21 mouse cellular contexts compared by ENCODE assay signal in the genomic region with DNA sequence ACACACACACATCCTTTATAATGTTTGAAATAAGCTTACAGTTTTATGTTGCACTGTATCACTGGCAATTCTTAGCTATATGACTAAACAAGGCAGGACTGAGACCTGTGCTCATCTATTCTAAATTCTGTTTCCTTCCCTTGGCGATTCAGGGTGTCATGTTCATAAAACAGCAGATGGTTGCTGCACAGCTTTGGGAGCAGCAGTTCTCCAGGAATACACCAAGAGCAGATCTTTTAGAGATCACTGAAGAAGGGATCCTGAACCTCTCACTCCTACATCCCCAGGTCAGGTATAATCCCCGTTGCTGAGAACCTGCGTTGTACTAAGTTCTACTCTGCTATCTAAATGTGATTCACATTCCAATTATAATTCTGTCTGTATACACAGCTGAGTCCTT.
DNase-seq lines count a peak whose midpoint lies in the region; ATAC-seq and TF ChIP-seq lines count a peak whose summit lies in the region.
"Had no signal": no experiment of that assay in that cellular context is flagged by ENCODE, and none has a peak within 500 bp of the region (broad histone marks: within the 10 kb centered on the region; RNA-seq: fewer than 3 reads in every experiment).

No protein-coding gene starts in this region.

- H3K27ac ChIP-seq in layer of hippocampus, adult 2 months, result peak overlapping the region; percentile 7; the same call in 1 of the 2 replicates
- H3K27ac ChIP-seq in left cerebral cortex, adult 2 months, result peak overlapping the region; percentile 61

- intact Hi-C loops in left cerebral cortex, adult 2 months (cut with DNase I), result no loop called here

- no peak overlapping the region for H3K4me3 ChIP-seq in layer of hippocampus, adult 2 months
- no peak overlapping the region for H3K4me3 ChIP-seq in left cerebral cortex, adult 2 months

- no peak for TF ChIP-seq CTCF in layer of hippocampus, adult 2 months (conservative IDR thresholded peaks at IDR 0.05)
- no peak for TF ChIP-seq CTCF in left cerebral cortex, adult 2 months (IDR thresholded peaks at IDR 0.05)

- ATAC-seq in frontal cortex, adult (ENCODE audit: low TSS enrichment), result peak; percentile 91
- ATAC-seq: activated CD4-positive, CD25-positive, alpha-beta regulatory T cell, adult 4 months; CD4-positive, CD25-positive, alpha-beta regulatory T cell, adult 4 months; Patski had no signal

- no peak for DNase-seq in frontal cortex, postnatal 25 days (ENCODE audit: low spot score in 2 of 2)
- DNase-seq in layer of hippocampus, adult 2 months (ENCODE audit: low spot score in 2 of 2), result no peak
- no peak for DNase-seq in layer of hippocampus, adult 9-10 months (ENCODE audit: low spot score)
- no peak for DNase-seq in left cerebral cortex, adult 2 months (ENCODE audit: extremely low spot score in 1 of 2, low spot score in 2 of 2)
- DNase-seq in left cerebral cortex, adult 9 months (ENCODE audit: low spot score in 2 of 2), result no peak
- DNase-seq in brain, adult 2 months (ENCODE audit: low read depth, low spot score), result peak; percentile 70
- no peak for DNase-seq in thymus, postnatal 0 days (ENCODE audit: low spot score)
- DNase-seq: adrenal gland, adult 2 months; adrenal gland, adult 8-10 months; adrenal gland, postnatal 10 days; adrenal gland, postnatal 14 days; adrenal gland, postnatal 25 days; adrenal gland, postnatal 36 days; B cell, adult 2 months; cerebellum, adult 11 months; cerebellum, adult 11-12 months; cerebellum, adult 18-20 months had no signal
